Mouse (Mus musculus) megakaryocyte progenitor cell, adult 5-6 weeks (primary cell): Measurements from ENCODE around the gene Kcnk10. TPM values are rescaled to one million over a fixed set of nuclear protein-coding genes. Genes with fewer than 3 reads are reported as not detected.

Source experiments
- ATAC-seq: replicated peaks from 2 replicates; pipeline ENCODE4 v1.8.0; 2016; ENCODE audit warnings: mild to moderate bottlenecking, moderate TSS enrichment, inconsistent platforms; ENCODE audit not compliant: poor library complexity
- total RNA-seq, 2 experiments: library from RNA; stranded (forward) in 1 of 2; stranded (reverse) in 1 of 2; fragments of 157-497, 149-512 nt in 1 of 2; fragments of 200-1000 nt in 1 of 2; gene quantifications; 2 replicates each; pipeline versions ENCODE4 v1.2.3 to v1.2.4; 2015 to 2017

Kcnk10 gene
- total RNA-seq, 2 experiments from 2014 or later = not detected

- no peak for ATAC-seq
These were observed 4.5 kb downstream of the Kcnk10 start for GRCm38 (mm10) chr12:98573317-98574270.

DNA sequence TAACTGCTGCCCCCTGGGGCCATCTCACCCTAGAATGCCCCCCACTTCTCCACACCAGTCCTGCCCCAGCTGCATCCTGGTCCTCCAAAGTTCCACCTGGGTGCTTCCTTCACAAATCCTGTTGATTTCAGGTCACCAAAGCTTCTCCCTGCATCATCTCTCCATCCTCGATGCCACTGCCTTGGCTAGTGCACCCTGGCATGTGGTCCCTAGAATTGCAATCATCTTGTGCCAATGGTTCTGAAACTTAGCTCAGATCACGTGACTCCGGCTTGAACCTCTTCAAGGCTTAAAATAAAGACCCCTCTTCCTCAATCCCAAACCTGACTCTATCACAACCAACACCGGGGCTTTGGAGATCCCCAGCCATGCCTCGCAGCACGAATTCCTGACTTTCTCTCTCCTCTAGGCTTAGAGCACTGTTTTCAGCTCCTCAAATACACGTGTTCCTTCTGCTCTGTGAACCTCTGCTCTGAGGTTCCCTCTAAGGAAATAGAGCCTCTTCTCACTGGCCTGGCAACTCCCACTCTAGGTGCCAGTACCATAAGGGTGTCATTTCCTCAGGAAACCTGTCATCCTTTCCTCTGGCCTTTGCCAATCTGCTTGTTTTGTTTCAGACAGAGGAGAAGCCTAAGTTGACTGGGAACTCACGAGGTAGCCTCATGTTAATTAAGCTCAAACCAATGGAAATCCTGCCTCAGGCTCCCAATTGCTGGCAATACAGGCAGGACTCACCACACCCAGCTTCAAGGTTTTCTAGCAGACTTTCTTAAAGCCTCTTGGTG is 6.0 kb downstream of the Kcnk10 start:
- ATAC-seq = peak; percentile 18; the same call in 1 of the 2 replicates

- peak; percentile 32 for ATAC-seq
These were observed 8.7 kb downstream of the Kcnk10 start for GRCm38 (mm10) chr12:98569380-98569779.

DNA sequence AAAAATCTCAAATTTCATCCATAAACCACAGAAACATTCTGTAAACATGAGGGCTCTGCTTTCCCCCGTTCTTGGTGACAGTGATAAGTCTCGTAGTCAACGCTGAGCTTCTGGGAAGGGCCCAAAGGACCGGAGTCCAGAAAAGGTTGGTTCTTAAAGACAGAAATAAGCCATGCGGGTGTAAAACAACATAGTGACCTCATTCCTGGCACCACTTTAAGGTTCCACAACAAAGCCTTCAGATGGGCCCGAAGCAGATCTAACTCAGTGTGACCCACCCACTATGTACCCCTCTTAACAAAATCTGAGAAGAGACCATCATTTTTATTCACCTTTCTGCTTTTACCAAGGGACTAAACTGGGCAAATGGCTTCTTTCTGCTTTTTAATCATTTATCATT is 10.2 kb downstream of the Kcnk10 start:
- no peak for ATAC-seq

DNA sequence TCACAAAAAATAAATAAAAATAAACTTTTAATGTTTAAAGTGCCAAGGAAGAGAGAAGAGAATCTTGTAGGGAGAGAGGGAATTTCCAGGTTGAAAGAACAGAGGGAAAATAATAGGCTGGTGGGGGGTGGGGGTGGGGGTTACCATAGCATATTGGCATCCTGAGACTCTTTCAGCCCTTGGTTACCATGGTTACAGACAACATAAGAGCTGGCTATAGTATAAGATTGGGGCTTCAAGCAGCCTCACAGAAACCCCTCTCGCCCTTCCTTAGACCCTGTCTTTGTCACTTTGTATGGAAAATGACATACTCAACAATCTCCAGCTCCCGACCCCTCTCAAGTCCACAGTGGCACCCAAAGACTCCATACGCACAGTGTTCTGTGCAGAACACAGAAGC is 13.7 kb downstream of the Kcnk10 start:
- no peak for ATAC-seq

DNA sequence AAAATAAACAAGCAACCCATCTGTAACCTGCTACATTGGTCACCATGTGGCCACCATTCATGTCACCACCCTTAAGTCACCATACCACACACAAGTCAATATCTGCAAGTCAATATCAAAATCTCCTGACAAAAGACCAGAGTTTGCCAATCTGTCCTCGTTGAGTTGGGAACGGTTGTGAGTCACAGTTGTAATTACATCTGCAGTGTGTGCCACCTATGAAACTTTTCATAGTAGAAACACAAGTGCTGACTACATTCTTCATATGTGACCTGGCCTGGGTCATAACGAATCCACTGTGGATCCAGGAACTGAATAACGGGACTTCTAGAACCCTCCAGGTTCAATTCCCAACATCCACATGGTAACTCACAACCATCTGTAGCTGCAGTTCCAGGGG is 14.8 kb downstream of the Kcnk10 start:
- no peak for ATAC-seq

- ATAC-seq = no peak
These were observed 15.7 kb downstream of the Kcnk10 start for GRCm38 (mm10) chr12:98562341-98562977.

DNA sequence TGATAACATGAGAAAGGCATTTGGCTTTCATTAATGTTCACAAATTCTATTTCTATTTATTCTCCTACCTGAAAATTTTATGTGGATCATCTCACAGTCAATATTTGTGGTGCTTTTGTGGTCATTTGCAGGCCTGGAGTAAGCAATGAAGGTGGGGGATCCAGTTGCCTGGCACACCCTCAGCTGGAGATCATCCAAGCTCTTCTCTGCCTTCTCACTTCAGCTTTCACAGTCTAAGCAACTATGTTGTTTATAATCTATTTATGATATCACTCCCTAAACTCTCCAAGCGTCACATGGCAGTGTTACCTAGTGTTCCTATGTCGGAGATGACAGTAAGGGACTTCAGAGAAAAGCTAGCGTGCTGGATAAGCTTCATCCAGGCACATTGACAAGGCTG is 18.1 kb downstream of the Kcnk10 start:
- no peak for ATAC-seq

DNA sequence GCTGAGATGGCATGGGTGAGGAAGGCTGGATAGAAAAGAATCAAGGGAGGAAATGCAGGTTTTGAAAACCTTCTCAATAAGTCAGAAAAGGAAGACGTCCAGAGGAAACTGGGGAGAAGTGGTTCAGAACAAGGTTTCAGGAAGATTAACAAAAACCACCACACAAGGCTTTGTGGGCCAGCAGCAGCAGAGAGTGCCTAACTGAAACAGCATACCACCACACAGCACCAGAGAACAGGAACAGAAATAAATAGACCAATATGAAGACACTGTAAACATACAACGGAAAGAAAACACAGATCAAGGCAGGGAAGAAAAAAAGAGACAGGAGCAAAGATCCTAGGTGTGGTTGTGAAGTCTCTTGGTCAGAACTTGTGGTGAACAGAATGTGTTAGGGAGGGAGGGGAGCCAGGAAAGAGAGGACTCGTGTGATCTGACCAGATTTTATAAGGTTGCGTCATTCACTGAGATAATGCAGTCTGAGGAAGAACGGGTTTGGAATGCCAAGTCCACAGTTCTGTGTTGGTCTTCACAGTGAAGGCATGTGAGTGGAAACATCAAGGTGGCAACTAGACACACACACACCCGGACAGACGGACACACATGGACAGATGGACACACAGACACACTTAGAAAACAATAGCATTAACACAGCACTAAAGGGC is 21.0 kb downstream of the Kcnk10 start:
- ATAC-seq = no peak

DNA sequence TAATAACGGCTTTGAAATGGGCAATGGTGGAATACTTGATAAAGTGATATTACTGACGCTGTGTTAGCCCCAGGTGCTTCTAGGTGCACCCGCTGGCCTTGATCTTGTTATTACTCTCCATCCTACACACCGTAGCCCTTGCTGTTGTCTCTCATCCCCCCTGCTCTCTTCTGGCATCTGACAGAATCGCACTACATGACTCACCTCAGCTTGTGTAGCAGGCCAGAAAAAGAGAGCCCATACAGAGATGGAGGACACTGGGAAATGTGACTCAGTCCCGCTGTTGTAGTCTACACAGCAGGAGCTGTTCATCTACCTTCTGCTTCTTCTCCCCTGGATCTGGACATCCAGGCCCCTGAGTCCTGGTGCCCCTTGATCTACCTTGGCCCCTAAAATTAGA is 28.1 kb downstream of the Kcnk10 start:
- ATAC-seq = no peak

- no peak for ATAC-seq
These were observed 30.0 kb downstream of the Kcnk10 start for GRCm38 (mm10) chr12:98548141-98548540.

- no peak for ATAC-seq
These were observed 32.2 kb downstream of the Kcnk10 start for GRCm38 (mm10) chr12:98545875-98546274.

DNA sequence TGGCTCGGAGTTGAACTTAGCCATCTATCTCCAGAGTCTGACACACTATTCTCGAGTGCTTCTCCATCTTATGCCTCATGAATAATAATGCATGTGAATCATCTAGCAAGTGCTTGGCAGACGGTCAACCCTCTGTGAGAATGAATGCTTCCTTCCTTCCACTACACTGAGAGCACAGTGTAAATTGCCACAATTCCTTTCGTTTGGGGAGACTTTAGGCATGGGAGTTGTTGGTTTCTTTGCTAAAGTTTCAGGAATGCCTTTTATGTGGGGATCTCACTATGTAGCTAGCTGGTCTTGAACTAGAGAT is 32.9 kb downstream of the Kcnk10 start:
- ATAC-seq = no peak

DNA sequence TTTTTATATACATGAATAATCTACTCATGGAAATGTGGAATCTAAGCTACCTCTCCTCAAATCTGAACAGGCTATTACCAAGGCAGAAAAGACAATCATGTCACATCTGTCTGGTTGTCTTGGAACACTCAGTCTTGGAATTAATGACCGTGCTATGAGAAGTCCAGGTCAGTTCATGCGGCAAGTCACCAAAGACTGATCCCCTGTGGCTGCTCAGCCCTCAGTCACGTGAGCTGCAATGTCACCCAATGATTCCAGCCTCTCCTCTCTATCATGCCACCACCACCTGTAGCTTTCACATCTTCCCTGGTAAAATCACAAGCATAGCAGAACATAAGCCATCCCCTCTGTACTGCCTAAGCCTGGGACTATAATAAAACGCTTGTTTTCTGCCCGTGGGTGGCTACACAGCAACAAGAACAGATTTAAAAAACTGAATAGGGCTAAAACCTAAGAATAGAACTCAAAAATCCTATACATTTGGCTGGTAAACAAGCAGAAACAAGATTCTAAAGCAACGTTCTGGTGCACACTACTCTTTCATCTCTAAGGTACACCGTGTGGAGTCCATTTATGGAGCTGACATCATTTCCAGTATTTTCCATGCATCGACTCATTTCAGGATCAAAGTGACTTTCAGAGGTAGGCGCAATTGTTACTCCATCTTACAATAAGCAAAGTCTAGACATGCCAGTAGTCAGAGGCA is 33.4 kb downstream of the Kcnk10 start:
- no peak for ATAC-seq

DNA sequence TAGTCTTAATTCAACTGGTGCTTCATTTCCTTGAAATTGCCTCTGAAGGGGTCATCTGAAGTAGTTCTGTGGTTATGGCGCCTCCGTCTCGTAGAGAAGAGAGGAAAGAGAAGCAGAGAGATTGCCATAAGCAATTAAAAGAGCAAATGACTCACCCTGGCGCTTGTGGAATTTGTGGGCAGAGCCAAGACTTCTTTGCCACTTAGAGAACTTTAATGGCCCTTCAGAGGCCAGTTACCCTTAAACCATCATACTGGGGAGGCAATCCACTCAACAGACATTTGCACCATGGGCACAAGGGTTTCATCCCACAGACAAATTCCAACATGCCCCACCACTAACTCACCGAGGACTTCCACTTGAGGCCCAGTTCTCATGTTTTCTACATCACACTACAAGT is 41.4 kb downstream of the Kcnk10 start:
- ATAC-seq = no peak

GRCm38 (mm10) chr12:98536036-98536435 is 42.1 kb downstream of the Kcnk10 start:
- ATAC-seq = no peak

DNA sequence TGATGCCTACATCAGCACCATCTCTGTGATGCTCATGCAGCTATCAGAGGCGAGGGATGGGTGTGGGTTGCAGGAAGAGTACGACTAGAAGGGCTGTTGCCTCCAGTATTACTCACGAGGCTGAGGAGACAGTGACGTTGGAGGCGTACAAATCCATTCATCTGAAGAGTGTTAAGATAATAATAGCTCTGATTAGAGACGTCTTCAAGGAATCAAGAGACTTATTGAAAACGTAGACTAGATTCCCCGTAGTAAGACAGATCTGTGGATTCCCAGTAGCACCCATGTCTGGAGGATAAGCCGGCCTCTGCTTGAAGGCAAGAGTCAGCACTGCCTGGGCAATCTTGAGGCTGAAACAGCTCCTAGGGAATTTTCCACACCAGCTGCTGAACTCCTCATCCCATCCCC is 42.6 kb downstream of the Kcnk10 start:
- no peak for ATAC-seq

- ATAC-seq = no peak
These were observed 49.5 kb downstream of the Kcnk10 start for GRCm38 (mm10) chr12:98528635-98529034.

GRCm38 (mm10) chr12:98525361-98525760 is 52.7 kb downstream of the Kcnk10 start:
- no peak for ATAC-seq
